Mouse (Mus musculus) brain, embryonic 14.5 days (tissue): ENCODE results near the gene Prkag2. TPM values are rescaled to one million over a fixed set of nuclear protein-coding genes. Genes with fewer than 3 reads are reported as not detected.

Experiments used
- DNase-seq: peaks from one replicate; pipeline ENCODE4 v3.0.0-alpha.2; 2011; ENCODE audit warnings: low read depth
- CTCF ChIP-seq: fragments of 200-500 bp; IDR thresholded peaks from 2 replicates; pipeline ENCODE4 v1.5.1; 2012; ENCODE audit warnings: inconsistent platforms, mild to moderate bottlenecking, moderate library complexity, borderline replicate concordance; ENCODE audit not compliant: insufficient read depth, insufficient read length; ENCODE audit errors: extremely low read depth
- POLR2A ChIP-seq: fragments of 200-500 bp; IDR thresholded peaks from 2 replicates; pipeline ENCODE4 v1.6.1; 2012; ENCODE audit warnings: mild to moderate bottlenecking, inconsistent platforms, borderline replicate concordance; ENCODE audit not compliant: poor library complexity, insufficient read depth, insufficient read length, severe bottlenecking; ENCODE audit errors: extremely low read depth
- polyA plus RNA-seq: library from polyadenylated mRNA; depleted of rRNA; stranded (reverse); fragments of >200 nt; gene quantifications from 2 replicates; pipeline ENCODE4 v1.2.3, GENCODE M21; 2012

Gene Prkag2
- polyA plus RNA-seq, 1 experiment, result 99.6 TPM

DNA sequence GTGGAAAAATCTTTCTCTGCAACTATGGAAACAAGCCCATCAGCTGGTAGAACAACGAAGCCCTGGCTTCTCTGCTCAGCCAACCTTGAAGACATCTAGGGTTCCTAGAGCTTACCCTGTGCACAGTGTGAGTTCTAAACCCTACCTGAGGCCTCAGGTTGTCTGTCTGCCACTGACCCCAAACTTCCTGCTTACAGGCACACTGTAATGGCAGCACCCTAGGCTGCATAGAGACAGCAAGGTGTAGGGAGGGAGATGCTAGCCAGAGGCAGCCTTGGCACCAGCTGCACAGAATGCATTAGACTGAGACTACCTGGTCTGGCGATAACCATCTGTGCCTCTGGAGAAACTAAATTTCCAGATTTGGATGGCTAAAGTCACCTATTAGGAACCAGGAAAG, 61.6 kb downstream of the Prkag2 start:
- DNase-seq, result no peak
- TF ChIP-seq POLR2A (no peak), CTCF (no peak)

GRCm38 (mm10) chr5:25035391-25035790, 65.1 kb downstream of the Prkag2 start:
- no peak for DNase-seq
- no peak for TF ChIP-seq CTCF
- no peak for TF ChIP-seq POLR2A

DNA sequence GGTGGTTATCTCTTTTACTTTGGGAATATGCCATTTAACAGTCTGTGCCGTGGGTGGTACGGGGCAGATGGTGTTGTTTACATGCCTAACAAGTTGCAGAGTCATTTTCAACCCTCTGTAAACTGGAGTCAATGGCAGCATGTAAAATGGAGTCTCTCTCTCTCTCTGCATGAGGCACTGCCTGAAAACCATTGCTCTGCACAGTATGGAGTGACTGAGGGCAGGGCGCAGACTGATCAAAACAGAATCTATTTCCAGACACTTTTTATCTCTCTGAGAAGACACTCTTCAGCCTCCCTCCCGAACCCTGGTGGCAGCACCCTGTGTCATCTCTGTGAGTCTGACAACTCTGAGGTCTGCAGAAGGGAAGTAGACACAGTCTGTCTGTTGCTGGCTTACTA, 69.0 kb downstream of the Prkag2 start:
- TF ChIP-seq POLR2A (no peak), CTCF (no peak)
- DNase-seq, result peak; percentile 28

GRCm38 (mm10) chr5:25031037-25031436, 69.4 kb downstream of the Prkag2 start:
- no peak for DNase-seq
- TF ChIP-seq CTCF, result no peak
- TF ChIP-seq POLR2A, result no peak

- TF ChIP-seq POLR2A, result no peak
- TF ChIP-seq CTCF, result no peak
- DNase-seq, result no peak
Measured at GRCm38 (mm10) chr5:25030276-25030681, 70.2 kb downstream of the Prkag2 start.

GRCm38 (mm10) chr5:25027673-25028072, 72.8 kb downstream of the Prkag2 start:
- no peak for DNase-seq
- TF ChIP-seq CTCF, result no peak
- TF ChIP-seq POLR2A, result no peak

DNA sequence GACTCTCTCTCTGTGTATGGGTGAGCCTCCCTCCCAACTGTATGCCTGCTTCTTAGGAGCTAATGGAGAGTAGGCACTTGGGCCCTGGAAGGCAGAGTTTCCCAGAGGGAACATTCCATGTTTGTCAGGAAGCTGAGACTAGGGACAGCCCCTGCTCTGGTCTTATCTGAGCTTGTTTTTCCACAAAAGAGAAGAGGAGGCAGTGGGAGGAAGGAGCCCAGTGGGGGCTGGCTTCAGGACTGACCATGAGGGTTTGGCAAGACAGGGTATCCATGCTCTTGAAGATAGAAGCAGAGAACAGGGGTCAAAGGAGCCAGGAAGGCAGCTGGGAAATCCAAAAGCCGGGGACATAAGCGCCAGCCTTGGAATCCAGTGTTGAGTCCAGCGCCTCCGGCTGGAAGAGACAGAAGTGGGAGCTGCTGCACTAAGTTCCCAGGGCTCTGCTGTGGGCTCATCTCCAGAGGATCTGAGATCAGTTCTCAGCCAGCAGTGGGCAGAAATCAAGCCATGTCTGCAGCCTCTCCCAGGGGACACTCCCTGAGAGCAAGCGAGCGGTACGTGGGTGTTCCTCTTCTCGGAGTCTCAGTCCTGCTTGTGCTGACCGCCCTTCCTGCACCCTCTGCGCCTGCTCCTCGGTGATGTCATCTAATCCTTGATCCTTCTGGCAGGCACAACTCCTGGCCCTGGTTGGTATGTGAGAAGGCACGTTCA, 75.0 kb downstream of the Prkag2 start:
- no peak for DNase-seq
- TF ChIP-seq POLR2A (no peak), CTCF (no peak)

DNA sequence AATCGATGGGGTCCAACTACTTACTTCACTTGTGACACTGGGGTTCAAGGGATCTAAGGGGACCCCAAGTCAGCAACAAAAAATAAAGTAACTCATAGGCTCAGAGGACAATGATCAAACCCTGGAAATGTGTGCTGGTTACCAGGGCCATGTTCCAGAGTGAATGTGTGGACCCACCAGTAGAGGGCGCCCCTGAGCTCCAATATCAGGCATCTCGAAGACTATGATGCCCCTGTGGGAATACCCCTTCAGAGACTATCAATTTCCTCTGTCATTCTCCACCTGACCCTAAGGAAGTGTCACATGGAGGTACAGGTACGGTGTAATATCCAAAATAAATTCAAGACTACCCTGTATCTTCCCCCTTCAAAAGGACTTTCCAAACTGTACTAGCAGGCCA, 77.5 kb downstream of the Prkag2 start:
- peak; percentile 65; the same call in 1 of the 2 replicates for TF ChIP-seq CTCF
- no peak for TF ChIP-seq POLR2A
- DNase-seq, result no peak

DNA sequence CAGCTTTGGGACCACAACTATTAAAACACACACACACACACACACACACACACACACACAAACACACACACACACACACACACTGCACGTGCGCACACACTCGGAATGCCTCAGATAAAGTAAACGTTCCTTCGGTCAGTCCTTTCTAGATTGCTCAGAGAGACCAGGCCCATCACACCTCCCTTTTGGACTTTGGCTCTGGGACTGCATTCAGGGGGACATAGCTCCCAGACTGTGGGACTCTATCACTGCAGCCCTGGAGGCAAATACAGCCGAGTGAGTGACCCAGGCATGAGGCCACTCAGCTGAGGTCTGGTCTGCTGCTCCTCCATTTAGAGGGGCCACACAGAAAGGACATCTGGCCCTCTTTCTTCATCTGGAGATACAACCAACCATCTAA, 81.2 kb downstream of the Prkag2 start:
- TF ChIP-seq POLR2A (no peak), CTCF (no peak)
- no peak for DNase-seq

GRCm38 (mm10) chr5:25012134-25012533, 88.3 kb downstream of the Prkag2 start:
- TF ChIP-seq POLR2A, result no peak
- TF ChIP-seq CTCF, result no peak
- DNase-seq, result no peak

GRCm38 (mm10) chr5:25011019-25011485, 89.4 kb downstream of the Prkag2 start:
- peak; percentile 93 for TF ChIP-seq CTCF
- no peak for TF ChIP-seq POLR2A
- DNase-seq, result peak; percentile 92

GRCm38 (mm10) chr5:25010438-25010892, 90.0 kb downstream of the Prkag2 start:
- peak; percentile 88 for DNase-seq
- no peak for TF ChIP-seq POLR2A
- TF ChIP-seq CTCF, result peak; percentile 92

- TF ChIP-seq POLR2A, result no peak
- no peak for TF ChIP-seq CTCF
- DNase-seq, result no peak
Measured at GRCm38 (mm10) chr5:25009770-25010169, 90.7 kb downstream of the Prkag2 start.

DNA sequence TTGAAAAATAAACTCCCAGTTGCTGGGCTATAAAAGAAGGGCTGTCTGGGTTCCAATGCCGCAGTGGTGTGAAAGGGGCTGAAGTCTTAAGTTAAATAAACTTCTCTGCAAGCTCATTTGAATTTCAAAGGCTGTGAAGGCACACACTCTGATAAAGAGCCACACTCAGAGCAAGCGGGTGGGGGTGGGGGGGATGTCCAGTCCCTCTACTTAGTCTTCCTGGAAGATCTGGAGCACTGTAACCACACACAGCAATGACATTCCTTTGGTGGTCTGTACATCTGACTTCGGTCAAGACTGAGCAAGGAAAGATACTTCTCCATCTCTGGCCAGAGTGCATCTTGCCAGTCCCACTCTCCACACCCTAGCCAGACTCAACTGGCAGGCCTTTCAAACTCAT, 91.5 kb downstream of the Prkag2 start:
- TF ChIP-seq CTCF (no peak), POLR2A (no peak)
- DNase-seq, result no peak
